Mouse (Mus musculus) embryonic fibroblast, embryonic 13.5 days (primary cell): Measurements from ENCODE around the gene Med29.

Experiments
- CTCF ChIP-seq: IDR thresholded peaks from 2 replicates; pipeline ENCODE4 v1.5.1; 2011; ENCODE audit warnings: mild to moderate bottlenecking, control low read depth, low read length, moderate library complexity, borderline replicate concordance; ENCODE audit not compliant: insufficient read depth
- POLR2A ChIP-seq: IDR thresholded peaks from 2 replicates; pipeline ENCODE4 v1.6.1; 2011; ENCODE audit warnings: low read depth, mild to moderate bottlenecking, control low read depth, low read length, moderate library complexity

DNA sequence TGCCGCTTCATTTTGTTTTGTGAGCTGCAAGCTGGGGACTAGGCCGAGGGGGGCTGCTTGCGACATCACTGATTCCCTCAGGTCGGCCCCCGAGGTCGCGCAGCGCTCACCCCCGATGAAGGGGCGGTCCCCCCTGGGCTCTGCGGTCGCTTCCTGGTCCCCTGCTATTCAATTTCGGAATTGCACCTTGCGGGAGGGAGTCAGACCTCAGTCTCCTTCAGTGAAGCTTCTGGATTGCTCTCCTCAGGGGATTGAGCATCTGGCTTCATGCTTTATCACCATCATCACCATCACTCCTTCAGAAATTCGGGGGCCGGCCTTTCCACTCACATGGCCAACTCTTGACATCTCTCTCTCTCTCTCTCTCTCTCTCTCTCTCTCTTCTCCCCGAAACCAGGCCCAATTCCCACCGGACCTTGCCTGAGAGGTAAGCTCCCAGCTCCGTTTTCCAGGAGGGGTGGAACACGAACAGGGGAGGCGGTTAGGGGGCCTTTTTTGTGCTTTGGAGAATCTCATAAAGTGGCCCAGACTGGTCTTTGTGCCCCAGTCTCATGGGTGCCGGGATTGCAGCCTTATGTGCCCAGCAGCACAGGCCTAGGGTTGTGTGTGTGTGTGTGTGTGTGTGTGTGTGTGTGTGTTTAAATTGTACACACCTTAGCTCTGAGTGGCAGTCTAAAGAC, 904 bp upstream of the Med29 start:
- TF ChIP-seq POLR2A (no peak), CTCF (no peak)
